Mouse (Mus musculus): ENCODE measurements at regions not wholly inside any gene's neighbourhood (a gene's known extent, or its start where the extent isn't known, plus 50 kb on each side); places are given as distances from the start of the nearest gene placed in this dataset.

DNA sequence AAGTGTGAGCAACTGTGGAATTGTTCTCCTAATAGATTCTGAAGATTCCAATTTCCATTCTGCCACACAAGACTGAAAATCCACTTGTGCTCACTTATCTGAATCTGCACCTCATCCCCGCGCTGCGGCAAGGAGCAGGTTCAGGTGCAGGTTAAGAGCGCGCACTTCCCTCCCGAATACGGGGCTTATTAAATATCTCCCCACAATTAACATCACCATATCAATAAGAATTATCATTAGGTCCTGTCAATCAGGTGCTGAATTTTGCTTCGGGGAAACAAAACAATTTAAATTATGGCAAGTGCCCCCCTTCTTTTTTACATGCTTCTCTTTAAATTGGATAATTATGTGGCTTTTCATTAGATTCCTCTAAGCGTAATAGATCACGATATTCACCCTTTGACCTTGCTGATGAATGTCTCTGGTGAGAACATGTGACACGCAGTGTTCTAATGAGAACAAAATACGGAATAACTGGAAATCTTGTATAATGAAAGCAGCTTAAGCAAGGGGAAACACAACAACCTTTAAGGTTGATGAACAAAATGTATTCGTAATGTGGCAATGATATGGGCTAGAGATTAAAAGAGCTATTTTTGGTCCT, 151.7 kb downstream of the Snx10 start:
- TF ChIP-seq CTCF (IDR thresholded peaks at IDR 0.05; ENCODE audit: low read depth, low read length) (no peak), POLR2A (IDR thresholded peaks at IDR 0.05; ENCODE audit: borderline replicate concordance, low read depth, low read length) (no peak)
- H3K27ac ChIP-seq (ENCODE audit: insufficient read depth, low read depth, low read length) = no peak overlapping the region
- H3K4me1 ChIP-seq (ENCODE audit: control insufficient read depth, insufficient read depth, low read length) = no peaks in the 10 kb centered on the region
- no peak overlapping the region for H3K4me3 ChIP-seq (ENCODE audit: insufficient read depth, low read length)

DNA sequence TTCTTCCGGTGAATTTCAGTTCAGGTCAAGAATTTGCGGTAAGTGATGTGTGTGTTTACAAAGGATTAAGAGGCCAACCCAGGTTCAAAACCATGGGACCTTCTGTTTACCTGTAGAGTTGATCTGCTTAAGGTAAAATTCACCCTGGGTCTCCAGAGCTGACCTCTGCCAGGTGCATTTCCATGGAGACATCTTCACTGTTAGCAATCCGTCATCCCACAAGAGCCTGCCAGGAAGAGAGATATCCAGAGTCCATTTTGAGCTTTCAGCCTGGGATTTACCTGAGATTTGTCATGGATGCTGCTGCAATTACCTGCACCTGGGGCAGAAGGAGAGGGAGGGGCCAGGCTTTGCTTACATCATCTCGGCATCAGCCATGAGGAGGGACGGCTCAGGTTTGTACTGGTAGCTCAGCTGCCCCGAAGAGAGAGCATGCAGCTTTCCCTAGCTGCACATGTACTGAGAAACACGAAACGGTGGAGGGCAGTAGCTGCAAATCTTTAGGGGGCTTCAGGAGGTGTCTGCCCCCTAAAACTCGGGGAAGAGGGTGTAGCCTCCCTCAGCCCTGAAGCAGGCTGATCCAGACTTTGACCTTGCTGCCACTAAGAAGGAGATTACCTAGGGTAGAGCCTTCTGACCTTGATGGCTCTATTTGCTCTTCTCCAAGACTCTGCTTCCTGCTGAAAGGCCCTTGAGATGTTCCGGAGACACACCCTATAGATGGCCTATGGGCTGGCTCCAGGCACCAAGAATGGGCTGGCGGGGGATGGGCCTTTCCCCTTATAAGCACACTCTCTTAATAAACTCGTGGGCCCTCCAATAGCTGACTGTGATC, 153.7 kb downstream of the Snx10 start:
- no peaks in the 10 kb centered on the region for H3K4me1 ChIP-seq (ENCODE audit: control insufficient read depth, insufficient read depth, low read length)
- H3K4me3 ChIP-seq (ENCODE audit: insufficient read depth, low read length) = no peak overlapping the region
- no peak overlapping the region for H3K27ac ChIP-seq (ENCODE audit: insufficient read depth, low read depth, low read length)
- TF ChIP-seq CTCF (IDR thresholded peaks at IDR 0.05; ENCODE audit: low read depth, low read length) (no peak), POLR2A (IDR thresholded peaks at IDR 0.05; ENCODE audit: borderline replicate concordance, low read depth, low read length) (no peak)

DNA sequence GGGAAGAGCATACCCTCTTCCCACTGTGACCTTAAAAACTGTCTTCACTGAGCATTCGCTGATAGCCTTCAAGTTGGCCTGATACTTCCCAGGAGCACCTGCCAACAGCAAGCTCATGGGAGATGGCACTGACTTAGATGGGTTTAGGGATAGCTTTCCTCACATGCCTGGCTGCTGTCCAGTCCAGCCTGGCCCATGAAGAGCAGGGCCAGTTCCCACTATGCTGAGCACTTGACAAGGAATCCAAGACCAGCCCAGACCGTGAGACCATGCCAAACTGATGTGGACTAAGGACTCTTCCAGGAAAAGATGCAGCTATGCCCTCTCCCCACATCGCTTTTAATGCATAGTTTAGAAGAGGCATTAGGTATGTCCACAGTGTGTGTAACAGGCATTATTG, 155.0 kb downstream of the Snx10 start:
- Histone ChIP-seq H3K4me1 (ENCODE audit: control insufficient read depth, insufficient read depth, low read length) (no peaks in the 10 kb centered on the region), H3K4me3 (ENCODE audit: insufficient read depth, low read length) (no peak overlapping the region)
- TF ChIP-seq POLR2A (IDR thresholded peaks at IDR 0.05; ENCODE audit: borderline replicate concordance, low read depth, low read length) (no peak), CTCF (IDR thresholded peaks at IDR 0.05; ENCODE audit: low read depth, low read length) (no peak)

DNA sequence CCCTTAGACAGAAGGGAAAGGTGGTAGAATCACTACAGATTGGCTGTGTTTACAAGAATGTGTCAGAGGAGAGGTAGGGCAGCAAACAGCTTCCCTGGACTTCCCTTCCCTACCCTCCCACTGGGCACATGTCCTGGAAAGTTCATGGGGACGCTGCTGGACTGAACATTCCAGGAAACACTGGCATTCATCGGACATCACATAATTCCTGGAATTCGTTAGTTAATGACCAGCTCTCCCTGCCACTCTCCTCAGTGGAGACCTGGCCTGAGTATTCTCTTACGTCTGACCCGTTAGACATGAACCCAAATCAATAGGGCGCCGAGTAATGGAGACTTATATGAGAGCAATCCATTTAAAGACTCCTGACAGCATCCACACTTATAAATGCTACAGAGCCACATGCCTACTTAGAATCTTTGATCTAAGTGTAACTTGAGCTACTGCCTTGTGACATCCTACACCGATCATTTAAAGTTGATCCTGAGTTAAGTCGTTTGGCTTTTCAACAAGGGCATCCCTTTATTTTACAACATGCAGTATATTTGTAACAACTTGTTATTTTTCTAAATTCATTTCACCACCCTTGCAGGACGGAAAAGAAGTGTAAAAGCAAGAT, 156.6 kb downstream of the Snx10 start:
- no peak for TF ChIP-seq POLR2A (IDR thresholded peaks at IDR 0.05; ENCODE audit: borderline replicate concordance, low read depth, low read length)
- no peak for TF ChIP-seq CTCF (IDR thresholded peaks at IDR 0.05; ENCODE audit: low read depth, low read length)
- Histone ChIP-seq H3K4me3 (ENCODE audit: insufficient read depth, low read length) (no peak overlapping the region), H3K27ac (ENCODE audit: insufficient read depth, low read depth, low read length) (no peak overlapping the region), H3K4me1 (ENCODE audit: control insufficient read depth, insufficient read depth, low read length) (no peaks in the 10 kb centered on the region)

More for the DNA sequence above, 155.0 kb downstream of the Snx10 start:
- H3K27ac ChIP-seq (ENCODE audit: insufficient read depth, low read depth, low read length) = no peak overlapping the region

DNA sequence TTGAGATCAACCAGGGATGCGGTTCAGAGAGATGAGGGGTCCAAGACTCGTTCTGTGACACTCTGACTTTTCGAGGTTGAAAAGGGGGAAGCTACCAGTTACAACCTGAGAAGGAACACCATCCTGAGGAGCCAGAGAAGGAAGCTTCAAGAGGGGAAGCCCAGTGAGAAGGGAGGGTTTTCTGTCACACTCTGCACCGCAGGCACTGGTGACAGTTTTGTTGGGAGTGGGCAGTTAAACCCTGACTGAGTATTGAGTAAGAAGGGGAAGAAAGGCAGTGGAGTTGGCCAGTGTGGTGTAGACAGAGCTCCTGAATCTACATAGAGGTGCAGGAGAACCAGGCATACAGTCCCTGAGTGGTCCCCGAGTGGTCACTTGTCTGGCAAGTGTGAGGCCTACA, 159.4 kb downstream of the Snx10 start:
- TF ChIP-seq POLR2A (IDR thresholded peaks at IDR 0.05; ENCODE audit: borderline replicate concordance, low read depth, low read length) = no peak
- TF ChIP-seq CTCF (IDR thresholded peaks at IDR 0.05; ENCODE audit: low read depth, low read length) = no peak

DNA sequence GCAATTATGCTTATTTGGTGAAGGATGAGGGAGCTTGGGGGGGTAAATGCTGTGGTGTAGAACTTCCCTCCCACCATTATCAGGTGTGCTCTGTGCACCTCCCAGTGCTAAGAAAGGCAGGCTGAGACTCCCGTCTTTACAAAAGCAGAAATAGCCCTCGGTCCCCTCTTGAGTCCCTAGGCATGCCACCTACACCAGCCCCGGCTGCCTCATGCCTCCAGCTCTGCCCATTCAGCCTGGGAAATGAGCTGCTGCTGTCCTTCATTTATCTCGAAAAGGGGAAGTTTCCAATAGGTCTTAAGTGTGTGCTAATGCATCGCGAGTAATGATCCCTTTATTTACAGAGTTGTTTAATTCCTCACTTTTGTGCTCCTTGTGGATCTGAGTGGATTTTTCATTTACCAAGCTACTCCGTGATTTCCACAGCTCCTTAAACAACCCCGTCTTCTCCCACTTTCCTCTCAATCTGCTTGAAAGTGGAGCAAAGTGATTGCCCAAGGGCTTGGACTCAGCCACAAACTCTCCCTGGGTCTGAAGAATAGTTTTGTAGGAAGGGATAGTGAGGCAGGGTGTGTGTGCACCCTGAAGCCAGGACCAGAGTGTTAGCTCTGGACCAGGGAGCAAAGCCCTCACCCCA, 162.1 kb downstream of the Snx10 start:
- H3K4me3 ChIP-seq (ENCODE audit: insufficient read depth, low read length) = no peak overlapping the region

More for the DNA sequence above, 159.4 kb downstream of the Snx10 start:
- Histone ChIP-seq H3K27ac (ENCODE audit: insufficient read depth, low read depth, low read length) (no peak overlapping the region), H3K4me3 (ENCODE audit: insufficient read depth, low read length) (no peak overlapping the region), H3K4me1 (ENCODE audit: control insufficient read depth, insufficient read depth, low read length) (no peaks in the 10 kb centered on the region)

DNA sequence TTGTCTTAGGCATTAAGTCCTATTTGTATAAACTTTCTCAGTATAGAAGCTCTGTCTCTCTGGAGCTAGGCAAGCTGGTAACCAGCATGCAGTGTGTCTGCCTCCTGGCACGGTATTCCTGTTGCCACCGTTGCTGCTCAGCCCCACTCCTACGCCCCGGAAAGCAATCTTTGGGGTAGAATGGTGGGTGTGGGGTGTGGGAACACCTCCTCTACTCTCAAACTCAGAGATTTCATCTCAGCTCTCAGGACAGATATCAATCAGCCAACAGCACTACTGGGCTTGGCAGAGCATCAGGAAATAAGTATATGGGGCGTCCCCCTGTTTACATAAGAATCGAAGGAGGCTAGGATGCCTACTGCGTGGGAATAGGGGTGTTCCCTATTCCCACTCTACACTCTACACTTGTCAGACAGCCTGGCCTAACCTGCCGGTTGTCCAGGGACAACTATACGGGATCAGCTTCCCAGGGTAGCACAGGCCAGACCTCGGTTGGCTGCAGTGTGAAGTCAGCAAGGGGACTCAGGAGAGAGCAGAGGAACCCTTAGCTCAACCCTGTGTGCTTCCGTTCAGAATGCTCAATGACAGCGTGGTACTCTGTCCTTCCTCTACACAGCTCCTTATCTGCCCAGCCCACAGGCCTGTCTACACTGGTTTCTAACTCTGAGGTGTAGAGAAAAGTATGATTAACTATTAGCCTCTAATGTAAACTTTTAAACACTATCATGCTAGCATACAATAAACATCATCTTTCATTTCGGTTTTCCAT, 167.3 kb downstream of the Snx10 start:
- TF ChIP-seq POLR2A (IDR thresholded peaks at IDR 0.05; ENCODE audit: borderline replicate concordance, low read depth, low read length) (no peak), CTCF (IDR thresholded peaks at IDR 0.05; ENCODE audit: low read depth, low read length) (no peak)

More for the DNA sequence above, 162.1 kb downstream of the Snx10 start:
- TF ChIP-seq POLR2A (IDR thresholded peaks at IDR 0.05; ENCODE audit: borderline replicate concordance, low read depth, low read length) (no peak), CTCF (IDR thresholded peaks at IDR 0.05; ENCODE audit: low read depth, low read length) (no peak)
- Histone ChIP-seq H3K27ac (ENCODE audit: insufficient read depth, low read depth, low read length) (no peak overlapping the region), H3K4me1 (ENCODE audit: control insufficient read depth, insufficient read depth, low read length) (no peaks in the 10 kb centered on the region)

DNA sequence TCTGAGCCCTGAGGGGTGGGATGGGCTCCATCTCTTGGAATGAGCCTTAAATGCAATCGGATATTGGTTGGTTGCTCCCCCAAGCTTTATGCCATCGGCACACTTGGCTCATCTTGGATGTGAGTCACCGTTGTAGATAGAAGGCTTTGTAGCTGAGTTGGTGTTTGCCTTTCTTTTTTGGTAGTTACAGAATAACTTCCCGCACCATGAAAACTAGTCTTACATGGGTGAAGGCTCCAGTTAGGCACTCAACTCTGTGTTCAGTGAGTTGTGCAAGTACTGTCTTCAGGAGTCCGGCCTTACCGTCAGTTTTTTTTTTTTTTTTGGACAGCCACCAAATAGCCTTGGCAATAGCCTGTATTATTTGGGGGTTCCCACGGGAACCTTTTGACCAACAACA, 170.3 kb downstream of the Snx10 start:
- Histone ChIP-seq H3K4me3 (ENCODE audit: insufficient read depth, low read length) (no peak overlapping the region), H3K4me1 (ENCODE audit: control insufficient read depth, insufficient read depth, low read length) (no peaks in the 10 kb centered on the region), H3K27ac (ENCODE audit: insufficient read depth, low read depth, low read length) (no peak overlapping the region)
- no peak for TF ChIP-seq CTCF (IDR thresholded peaks at IDR 0.05; ENCODE audit: low read depth, low read length)
- no peak for TF ChIP-seq POLR2A (IDR thresholded peaks at IDR 0.05; ENCODE audit: borderline replicate concordance, low read depth, low read length)

More for the DNA sequence above, 167.3 kb downstream of the Snx10 start:
- Histone ChIP-seq H3K27ac (ENCODE audit: insufficient read depth, low read depth, low read length) (no peak overlapping the region), H3K4me1 (ENCODE audit: control insufficient read depth, insufficient read depth, low read length) (no peaks in the 10 kb centered on the region), H3K4me3 (ENCODE audit: insufficient read depth, low read length) (no peak overlapping the region)

DNA sequence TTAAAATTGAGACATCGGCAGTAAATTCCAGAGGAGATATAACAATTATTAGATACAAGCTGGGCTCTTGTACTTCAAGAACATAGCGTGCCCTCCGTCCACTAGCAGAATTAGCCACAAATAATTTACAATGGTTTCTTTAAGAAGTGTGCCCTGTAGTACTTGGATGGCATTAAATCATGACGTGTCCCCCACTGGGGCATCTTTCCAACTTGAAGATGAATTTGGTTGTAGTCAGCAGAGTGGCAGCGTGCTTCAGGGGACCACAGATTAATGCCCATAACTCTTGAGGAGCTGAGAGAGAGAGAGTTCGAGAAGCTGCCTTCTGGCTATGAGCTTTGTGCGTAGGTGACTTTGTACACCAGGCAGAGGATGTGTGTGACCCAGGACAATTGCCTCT, 172.7 kb downstream of the Snx10 start:
- Histone ChIP-seq H3K4me1 (ENCODE audit: control insufficient read depth, insufficient read depth, low read length) (no peaks in the 10 kb centered on the region), H3K4me3 (ENCODE audit: insufficient read depth, low read length) (no peak overlapping the region), H3K27ac (ENCODE audit: insufficient read depth, low read depth, low read length) (no peak overlapping the region)
- TF ChIP-seq CTCF (IDR thresholded peaks at IDR 0.05; ENCODE audit: low read depth, low read length) = no peak

All from bone marrow macrophage, adult 2 months (primary cell).